Mouse (Mus musculus) layer of hippocampus, adult 9-10 months (tissue): ENCODE data around the gene Fam174b.

ENCODE experiments used
- DNase-seq: peaks from one replicate; pipeline ENCODE4 v3.0.0; 2022; ENCODE audit warnings: low spot score

Gene Fam174b

DNA sequence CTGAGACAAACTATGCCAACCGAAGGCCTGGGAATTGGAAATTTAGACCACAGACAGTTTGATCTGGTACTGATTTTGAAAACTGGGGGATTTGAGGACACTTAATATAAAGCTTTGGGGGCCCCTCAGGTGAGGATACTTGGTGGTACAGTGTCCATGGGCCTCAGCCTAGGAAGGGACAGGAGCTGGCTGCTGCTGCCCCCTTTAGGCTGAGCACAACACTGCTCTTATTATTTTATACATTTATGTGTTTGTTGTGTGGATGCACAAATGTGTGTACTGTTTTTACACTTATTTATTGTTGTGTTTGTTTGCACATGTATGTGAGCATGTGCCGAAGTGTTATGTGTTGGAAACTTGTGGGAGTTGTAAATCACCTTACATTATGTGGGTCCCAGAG lies 9.2 kb downstream of the Fam174b start:
- DNase-seq = no peak

GRCm38 (mm10) chr7:73749983-73750382 lies 9.9 kb downstream of the Fam174b start:
- DNase-seq = no peak

GRCm38 (mm10) chr7:73753598-73753997 lies 13.5 kb downstream of the Fam174b start:
- no peak for DNase-seq

DNA sequence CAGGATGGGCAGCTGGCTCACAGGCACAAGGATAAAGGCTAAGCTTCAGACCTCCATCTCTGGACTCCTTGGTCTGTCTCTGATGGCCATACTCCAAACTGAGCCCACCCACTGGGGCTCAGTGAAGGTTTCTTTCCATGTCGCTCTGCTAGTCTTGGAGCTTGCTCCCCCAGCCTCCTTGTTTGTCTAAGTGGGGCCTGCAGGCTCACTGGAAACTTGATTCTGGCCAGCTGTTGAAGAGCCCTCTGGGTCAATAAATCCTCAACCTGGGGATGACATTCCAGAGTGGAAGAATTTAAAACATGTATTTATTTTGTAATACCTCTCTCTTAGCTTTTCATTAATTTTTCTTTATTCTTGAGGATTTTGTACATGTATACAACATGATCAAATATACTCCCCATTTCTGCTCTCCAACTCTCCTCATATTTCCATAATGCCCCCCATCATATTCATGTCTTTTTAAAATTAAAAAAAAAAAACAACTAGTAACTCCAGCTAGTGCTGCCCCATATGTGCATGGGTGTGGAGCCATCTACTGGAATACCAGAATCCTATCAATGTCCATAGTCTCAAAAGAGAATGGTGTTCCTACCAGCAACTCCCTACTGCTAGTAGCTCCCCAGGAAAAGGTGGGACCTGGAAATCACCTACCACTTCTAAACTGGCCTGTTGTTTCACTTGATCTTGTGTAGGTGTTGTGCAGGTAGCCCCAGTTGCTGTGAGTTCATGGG lies 15.4 kb downstream of the Fam174b start:
- no peak for DNase-seq

- no peak for DNase-seq
Measured at GRCm38 (mm10) chr7:73761691-73762189, 21.6 kb downstream of the Fam174b start.

- DNase-seq = no peak
Measured at GRCm38 (mm10) chr7:73764679-73765078, 24.6 kb downstream of the Fam174b start.

DNA sequence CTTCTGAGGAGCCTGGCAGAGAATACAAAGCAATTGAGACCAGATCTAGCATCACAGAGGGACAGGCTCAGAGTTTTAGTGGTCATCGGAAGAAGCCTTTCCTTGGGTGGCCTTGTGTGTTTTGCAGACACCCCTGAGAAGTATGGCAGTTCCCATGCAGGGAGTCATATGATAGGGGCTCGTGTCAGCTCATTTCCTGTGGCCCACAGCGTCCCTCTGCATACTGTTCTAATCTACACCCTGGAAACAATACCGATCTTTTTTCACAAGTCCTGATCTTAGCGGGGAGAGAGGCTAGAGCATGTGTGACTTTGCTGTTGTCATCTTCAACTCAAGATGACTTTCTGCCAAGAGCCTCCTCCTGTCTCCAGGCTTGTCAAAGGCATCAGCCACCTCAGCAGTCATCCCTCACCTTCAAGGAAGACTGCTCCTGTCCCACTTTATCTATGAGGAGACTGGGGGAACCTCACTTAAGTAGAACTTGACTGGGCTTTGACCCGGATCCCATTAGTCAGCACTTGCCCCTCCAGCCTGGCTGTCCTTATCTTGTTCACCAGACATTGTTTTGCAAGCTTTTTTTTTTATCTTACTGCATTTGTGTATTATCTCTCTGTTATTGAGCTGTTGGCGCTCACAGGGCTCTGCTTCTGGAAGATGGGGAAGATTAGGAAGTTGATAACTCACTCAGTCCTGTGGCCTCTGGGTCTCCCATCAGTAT lies 25.2 kb downstream of the Fam174b start:
- DNase-seq = no peak

GRCm38 (mm10) chr7:73769224-73769623 lies 29.1 kb downstream of the Fam174b start:
- no peak for DNase-seq

DNA sequence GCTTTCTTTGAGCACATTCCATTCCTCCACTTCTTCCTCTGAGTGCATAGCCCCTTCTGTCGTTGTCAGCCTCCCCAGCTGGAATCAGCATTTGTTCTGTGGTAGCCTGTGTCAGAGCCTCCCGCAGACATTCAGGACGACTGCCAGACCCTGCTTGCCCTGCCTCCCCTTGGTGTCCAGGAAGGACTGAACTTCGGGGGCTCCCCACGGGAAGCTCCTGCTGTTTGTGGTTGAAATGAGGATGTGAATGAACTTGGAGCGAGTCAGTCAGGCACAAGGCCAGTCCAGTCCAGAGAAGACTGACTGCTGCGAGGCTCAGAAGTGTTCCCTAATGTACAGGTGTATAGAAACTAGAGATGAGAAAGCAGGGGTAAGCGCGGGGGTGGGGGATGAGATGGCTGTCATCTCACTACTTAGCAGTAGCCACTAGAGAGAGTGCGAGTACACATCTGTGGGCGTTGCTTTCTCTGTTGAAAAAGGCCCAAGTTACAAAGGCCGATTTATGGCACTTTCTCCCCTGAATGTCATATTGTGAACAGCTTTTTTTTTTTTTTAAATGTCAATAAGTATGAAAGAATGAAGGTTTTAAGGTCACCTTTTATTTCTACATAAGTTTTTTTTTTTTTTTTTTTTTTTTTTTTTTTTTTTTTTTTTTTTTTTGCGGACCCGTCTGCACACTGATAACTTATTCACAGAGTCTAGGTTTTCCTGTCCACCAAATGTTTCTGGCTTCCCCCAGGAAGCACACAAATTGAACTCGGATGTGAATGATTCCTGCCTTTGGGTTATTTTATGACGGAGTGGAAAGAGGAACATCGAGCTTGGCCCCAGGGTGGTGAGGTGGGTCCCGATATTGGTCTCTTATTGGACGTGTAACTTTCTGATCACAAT lies 31.5 kb downstream of the Fam174b start:
- DNase-seq = no peak

- DNase-seq = no peak
Measured at GRCm38 (mm10) chr7:73772275-73772765, 32.2 kb downstream of the Fam174b start.

GRCm38 (mm10) chr7:73774781-73775180 lies 34.7 kb downstream of the Fam174b start:
- DNase-seq = no peak

- DNase-seq = no peak
Measured at GRCm38 (mm10) chr7:73777777-73778176, 37.7 kb downstream of the Fam174b start.

DNA sequence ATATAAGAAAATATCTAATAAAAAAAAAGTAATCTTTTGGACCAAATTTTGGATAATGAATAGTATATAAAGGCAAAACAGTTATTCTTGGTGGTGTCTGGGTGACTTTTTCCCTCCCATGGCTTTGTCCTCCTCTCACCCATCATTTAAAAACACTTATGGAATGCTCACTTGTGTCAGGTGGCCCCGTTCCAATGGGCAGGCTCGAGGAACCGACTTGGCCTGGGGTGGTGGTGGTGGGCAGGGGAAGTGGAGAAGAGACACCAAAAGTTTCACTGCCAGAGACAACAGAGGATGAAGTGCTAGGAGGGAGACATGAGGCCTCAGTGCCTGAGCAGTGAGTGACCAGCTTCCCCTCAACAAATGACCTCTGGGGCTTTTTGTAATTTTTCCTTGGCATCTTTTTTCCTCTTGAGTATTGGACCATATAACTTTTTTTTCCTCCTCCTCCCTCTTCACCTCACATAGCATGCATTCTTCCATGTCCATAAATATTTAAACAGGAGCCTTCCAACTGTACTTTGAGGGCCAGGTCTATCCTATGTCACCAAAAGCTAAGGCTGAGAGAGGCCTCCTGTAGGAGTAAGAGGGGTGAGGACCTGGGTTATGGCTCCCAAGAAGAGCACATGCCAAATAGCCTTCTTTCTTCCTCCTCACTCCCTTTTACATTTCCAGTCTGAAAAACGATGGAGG lies 44.8 kb downstream of the Fam174b start:
- no peak for DNase-seq

GRCm38 (mm10) chr7:73785815-73786214 lies 45.7 kb downstream of the Fam174b start:
- DNase-seq = no peak

DNA sequence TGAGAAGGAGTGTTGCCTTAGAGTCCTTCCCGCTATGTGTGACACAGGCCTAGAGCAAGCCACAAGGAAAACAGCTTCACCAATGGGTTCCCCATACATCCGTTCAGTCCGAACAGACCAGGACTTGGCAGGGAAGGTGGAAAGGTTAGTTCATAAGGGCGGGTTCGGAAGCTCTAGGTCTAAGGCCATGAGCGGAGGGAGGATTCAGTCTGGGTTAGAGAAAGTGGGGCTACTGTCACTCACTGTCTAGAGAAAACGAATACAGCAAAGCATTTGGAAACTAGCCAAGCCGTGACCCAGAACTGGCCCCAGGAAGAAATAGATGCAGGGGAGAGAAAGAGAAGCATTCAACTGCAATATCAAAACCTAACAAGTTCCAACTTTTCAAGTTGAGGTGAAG lies 47.4 kb downstream of the Fam174b start:
- DNase-seq = no peak

DNA sequence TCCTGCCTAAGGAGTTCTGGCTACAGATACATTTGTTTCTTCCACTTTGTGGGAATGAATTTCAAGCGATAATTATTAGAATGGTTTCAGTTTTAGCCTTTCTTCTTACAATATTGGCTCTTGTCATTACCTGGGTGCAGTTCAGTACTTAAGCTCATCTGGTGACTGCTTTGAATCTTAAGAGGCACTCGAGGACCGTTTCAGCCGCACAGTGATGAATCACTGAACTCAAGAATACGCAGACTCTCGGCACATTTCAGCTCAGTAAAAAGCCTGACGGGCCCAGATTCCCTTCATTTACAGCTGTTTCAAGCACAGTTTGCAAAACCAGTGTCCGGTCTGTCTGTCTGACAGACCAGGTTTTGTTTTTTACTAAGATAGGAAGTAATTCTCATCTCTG lies 51.0 kb downstream of the Fam174b start:
- DNase-seq = no peak

GRCm38 (mm10) chr7:73792155-73792554 lies 52.1 kb downstream of the Fam174b start:
- no peak for DNase-seq

GRCm38 (mm10) chr7:73792641-73793040 lies 52.5 kb downstream of the Fam174b start:
- no peak for DNase-seq

DNA sequence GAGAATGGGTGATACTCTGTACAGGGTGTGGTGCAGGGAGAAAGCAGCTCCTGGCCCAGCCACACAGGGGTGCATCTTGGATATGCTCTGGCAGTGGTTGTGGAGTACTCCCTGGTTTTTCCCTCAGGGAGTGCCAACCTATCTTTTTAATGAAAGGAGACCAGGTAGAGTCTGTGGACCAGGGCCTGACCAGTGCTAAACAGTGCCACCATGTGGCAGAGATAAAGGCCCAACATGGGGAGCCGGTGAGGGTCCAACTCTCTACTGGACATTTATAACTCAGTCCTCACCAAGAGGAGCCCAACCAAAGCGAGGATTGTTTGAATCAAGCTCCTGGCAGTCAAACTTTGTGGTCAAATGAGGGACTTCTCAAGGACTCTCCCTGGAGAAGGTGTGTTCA lies 69.2 kb downstream of the Fam174b start:
- no peak for DNase-seq

DNA sequence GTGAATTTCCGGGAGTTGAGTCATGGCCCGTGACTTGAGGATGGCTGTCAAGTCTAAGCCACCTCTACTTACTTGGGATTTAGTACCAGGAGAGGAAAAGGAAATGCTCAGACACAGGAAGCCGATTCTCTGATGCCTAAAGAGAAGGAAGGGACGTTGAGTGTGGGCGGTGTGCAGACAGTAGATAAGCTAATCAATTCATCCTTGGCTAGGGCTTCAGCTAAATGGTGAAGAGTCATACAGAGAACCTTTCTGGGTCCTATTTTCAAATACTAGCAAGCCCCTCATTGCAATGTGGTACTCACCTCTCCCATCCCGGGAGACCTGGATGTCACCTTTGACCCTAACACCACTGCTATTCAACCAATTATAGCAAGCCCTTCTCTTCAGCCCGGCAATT lies 71.3 kb downstream of the Fam174b start:
- no peak for DNase-seq

- DNase-seq = no peak
Measured at GRCm38 (mm10) chr7:73812176-73812575, 72.1 kb downstream of the Fam174b start.

GRCm38 (mm10) chr7:73813887-73814286 lies 73.8 kb downstream of the Fam174b start:
- no peak for DNase-seq
